Mouse (Mus musculus): Measurements from ENCODE around the gene Dgke. TPM values are rescaled to one million over a fixed set of nuclear protein-coding genes. Genes with fewer than 3 reads are reported as not detected.
"Not testable (repeated sequence)": the region's sequence is repeated elsewhere in the genome, so short reads cannot be mapped to it uniquely, and the experiment has no call there.

The Dgke gene
- total RNA-seq, 1 experiment from 2014 or later = 10.4 TPM

GRCm38 (mm10) chr11:89074783-89075413, 8.2 kb upstream of the Dgke start:
- DNase-seq = no peak

GRCm38 (mm10) chr11:89073541-89073940, 6.9 kb upstream of the Dgke start, which contains the start of gene Gm525:
Gm525 (plus strand) TSS chr11:89073841.
- DNase-seq = no peak

GRCm38 (mm10) chr11:89071522-89071921, 4.9 kb upstream of the Dgke start:
- no peak for DNase-seq

GRCm38 (mm10) chr11:89069303-89069702, 2.7 kb upstream of the Dgke start:
- DNase-seq = peak; percentile 41

- DNase-seq = peak; percentile 62
Observed at GRCm38 (mm10) chr11:89068649-89069048, 2.0 kb upstream of the Dgke start.

GRCm38 (mm10) chr11:89067871-89068490, 1.3 kb upstream of the Dgke start:
- DNase-seq = no peak

- peak; percentile 3 for DNase-seq
Observed at GRCm38 (mm10) chr11:89067301-89067822, 712 bp upstream of the Dgke start.

- no peak for DNase-seq
Observed at GRCm38 (mm10) chr11:89066126-89066525, 524 bp downstream of the Dgke start.

- DNase-seq = no peak
Observed at GRCm38 (mm10) chr11:89065297-89065696, 1.4 kb downstream of the Dgke start.

GRCm38 (mm10) chr11:89064312-89064711, 2.3 kb downstream of the Dgke start:
- no peak for DNase-seq

- no peak for DNase-seq
Observed at GRCm38 (mm10) chr11:89061362-89061761, 5.3 kb downstream of the Dgke start.

GRCm38 (mm10) chr11:89060423-89061089, 6.1 kb downstream of the Dgke start:
- DNase-seq = peak; percentile 91

GRCm38 (mm10) chr11:89059919-89060422, 6.7 kb downstream of the Dgke start:
- DNase-seq = peak; percentile 32

GRCm38 (mm10) chr11:89058515-89059270, 8.0 kb downstream of the Dgke start:
- DNase-seq = peak; percentile 17

- no peak for DNase-seq
Observed at GRCm38 (mm10) chr11:89055931-89056690, 10.5 kb downstream of the Dgke start.

GRCm38 (mm10) chr11:89051767-89052166, 14.9 kb downstream of the Dgke start:
- DNase-seq = no peak

- DNase-seq = no peak
Observed at GRCm38 (mm10) chr11:89046021-89046420, 20.6 kb downstream of the Dgke start.

GRCm38 (mm10) chr11:89045501-89045900, 21.1 kb downstream of the Dgke start:
- not testable (repeated sequence) for DNase-seq

GRCm38 (mm10) chr11:89043046-89043445, 23.6 kb downstream of the Dgke start:
- peak; percentile 53 for DNase-seq

GRCm38 (mm10) chr11:89041073-89041472, 25.6 kb downstream of the Dgke start:
- not testable (repeated sequence) for DNase-seq

GRCm38 (mm10) chr11:89039325-89039724, 27.3 kb downstream of the Dgke start:
- DNase-seq = peak; percentile 70
